Mouse (Mus musculus): ENCODE measurements around the gene Bmp7. TPM values are rescaled to one million over a fixed set of nuclear protein-coding genes. Genes with fewer than 3 reads are reported as not detected.

Gene Bmp7
- polyA plus RNA-seq, 1 experiment from 2014 or later, result 13.2 TPM

DNA sequence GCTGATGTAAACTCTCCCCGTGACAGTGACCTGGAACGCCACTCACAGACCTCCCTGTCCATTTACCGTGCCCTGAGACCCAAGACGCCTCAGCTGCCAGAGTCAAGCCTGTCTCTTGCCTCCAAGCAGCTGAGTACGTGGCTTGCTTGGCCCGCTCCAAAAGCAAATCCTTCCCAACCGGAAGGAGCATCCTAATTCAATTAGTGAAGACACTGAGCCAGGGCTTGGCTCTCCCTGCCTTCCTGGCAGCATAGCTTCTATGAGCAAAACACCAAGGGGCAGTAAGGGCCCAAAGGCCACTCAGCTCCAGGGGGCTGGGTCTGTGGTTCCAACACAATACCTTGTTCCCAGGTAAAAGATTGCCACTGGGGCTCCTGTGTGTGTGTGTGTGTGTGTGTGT is 34.6 kb upstream of the Bmp7 start:
- Histone ChIP-seq H3K36me3 (ENCODE audit: control insufficient read depth, insufficient read depth, low read length) (no peaks in the 10 kb centered on the region), H3K4me3 (replicated peaks; ENCODE audit: low read depth, low read length) (no peak overlapping the region), H3K4me2 (ENCODE audit: low read length) (no peak overlapping the region), H3K27ac (replicated peaks; ENCODE audit: low read depth, low read length) (no peak overlapping the region), H3K27me3 (ENCODE audit: control insufficient read depth, insufficient read depth, low read length) (no peaks in the 10 kb centered on the region), H3K9me3 (ENCODE audit: control insufficient read depth, low read length) (no peaks in the 10 kb centered on the region), H3K9ac (replicated peaks; ENCODE audit: low read length) (no peak overlapping the region), H3K4me1 (ENCODE audit: control insufficient read depth, insufficient read depth, low read length) (peaks cover 12% of the 10 kb centered on the region; the same call in 1 of the 2 replicates)
- ATAC-seq (ENCODE audit: low FRiP score, low TSS enrichment), result no peak
- 37% methylated on average over 7 of the region's 7 CpGs for WGBS
- DNase-seq, result no peak

DNA sequence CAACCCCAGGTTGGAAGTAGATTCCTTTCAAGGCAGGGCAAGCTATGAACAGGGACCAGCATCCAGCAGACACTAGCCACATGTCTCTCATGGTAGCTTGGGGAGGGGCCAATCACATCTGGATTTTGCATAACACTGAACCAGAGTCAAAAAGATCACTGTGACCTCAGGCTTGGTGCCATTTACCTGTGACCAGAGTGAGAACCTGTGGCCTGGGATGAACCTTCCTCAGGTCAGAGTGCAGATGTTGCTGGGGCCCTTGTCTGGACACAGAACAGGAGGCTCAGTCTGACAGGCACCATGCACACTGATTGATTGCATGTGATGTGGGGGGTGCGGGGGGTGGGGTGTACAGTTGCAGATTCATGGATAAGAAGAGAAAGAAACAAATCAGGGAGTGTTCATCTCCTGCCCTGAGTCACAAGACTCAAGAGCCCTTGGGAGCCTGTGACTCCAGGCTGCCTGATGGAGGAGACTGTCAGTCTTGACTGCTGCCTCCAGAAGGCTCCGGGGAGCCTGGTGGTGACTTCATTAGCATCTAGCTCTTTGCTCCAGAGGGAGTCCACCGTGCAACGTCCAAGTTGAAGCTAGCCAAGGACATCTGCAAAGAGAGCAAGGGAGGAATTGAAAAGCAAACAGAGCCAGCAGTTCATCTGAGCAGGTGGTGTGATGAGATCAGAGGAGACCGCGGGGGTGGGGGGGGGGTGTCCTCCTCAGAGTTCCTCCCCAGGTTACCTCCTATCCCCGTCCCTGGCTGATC is 33.9 kb upstream of the Bmp7 start:
- no peak for ATAC-seq (ENCODE audit: low FRiP score, low TSS enrichment)
- H3K4me2 ChIP-seq (ENCODE audit: low read length), result no peak overlapping the region
- H3K27me3 ChIP-seq (ENCODE audit: control insufficient read depth, insufficient read depth, low read length), result no peaks in the 10 kb centered on the region
- no peak overlapping the region for H3K9ac ChIP-seq (replicated peaks; ENCODE audit: low read length)
- WGBS, result 27% methylated on average over 7 of the region's 7 CpGs
- H3K36me3 ChIP-seq (ENCODE audit: control insufficient read depth, insufficient read depth, low read length), result no peaks in the 10 kb centered on the region
- H3K4me3 ChIP-seq (replicated peaks; ENCODE audit: low read depth, low read length), result no peak overlapping the region
- H3K9me3 ChIP-seq (ENCODE audit: control insufficient read depth, low read length), result no peaks in the 10 kb centered on the region
- no peak overlapping the region for H3K27ac ChIP-seq (replicated peaks; ENCODE audit: low read depth, low read length)
- DNase-seq, result no peak
- peaks cover 12% of the 10 kb centered on the region; the same call in 1 of the 2 replicates for H3K4me1 ChIP-seq (ENCODE audit: control insufficient read depth, insufficient read depth, low read length)

DNA sequence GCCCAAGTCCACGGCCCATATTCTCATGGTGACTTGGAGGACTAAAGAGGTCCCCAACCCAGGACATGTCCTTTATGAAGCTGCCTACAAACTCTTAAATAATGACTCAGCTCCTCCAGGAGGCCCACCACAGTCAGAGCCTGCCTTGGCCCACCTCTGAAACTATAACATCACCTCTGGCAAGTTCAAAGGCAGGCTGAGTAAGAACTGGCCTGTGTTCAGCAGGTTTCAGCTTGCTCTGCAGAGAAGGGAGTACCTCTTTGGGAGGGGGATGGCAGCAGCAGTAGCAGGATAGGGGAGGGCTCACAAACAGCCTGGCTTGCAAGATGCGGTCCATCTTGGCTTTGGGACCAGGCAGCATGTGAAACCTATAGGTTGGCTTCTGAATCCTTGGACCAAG is 31.7 kb upstream of the Bmp7 start:
- H3K27ac ChIP-seq (replicated peaks; ENCODE audit: low read depth, low read length), result no peak overlapping the region
- no peak overlapping the region for H3K4me2 ChIP-seq (ENCODE audit: low read length)
- 0 out of 2 replicates have a peak, but pooled peaks cover 5% of the 10 kb centered on the region for H3K4me1 ChIP-seq (ENCODE audit: control insufficient read depth, insufficient read depth, low read length)
- WGBS, result 91% methylated on average over 2 of the region's 2 CpGs
- no peaks in the 10 kb centered on the region for H3K27me3 ChIP-seq (ENCODE audit: control insufficient read depth, insufficient read depth, low read length)
- H3K9me3 ChIP-seq (ENCODE audit: control insufficient read depth, low read length), result no peaks in the 10 kb centered on the region
- ATAC-seq (ENCODE audit: low FRiP score, low TSS enrichment), result no peak
- no peak overlapping the region for H3K9ac ChIP-seq (replicated peaks; ENCODE audit: low read length)
- H3K36me3 ChIP-seq (ENCODE audit: control insufficient read depth, insufficient read depth, low read length), result no peaks in the 10 kb centered on the region
- DNase-seq, result no peak
- H3K4me3 ChIP-seq (replicated peaks; ENCODE audit: low read depth, low read length), result no peak overlapping the region

DNA sequence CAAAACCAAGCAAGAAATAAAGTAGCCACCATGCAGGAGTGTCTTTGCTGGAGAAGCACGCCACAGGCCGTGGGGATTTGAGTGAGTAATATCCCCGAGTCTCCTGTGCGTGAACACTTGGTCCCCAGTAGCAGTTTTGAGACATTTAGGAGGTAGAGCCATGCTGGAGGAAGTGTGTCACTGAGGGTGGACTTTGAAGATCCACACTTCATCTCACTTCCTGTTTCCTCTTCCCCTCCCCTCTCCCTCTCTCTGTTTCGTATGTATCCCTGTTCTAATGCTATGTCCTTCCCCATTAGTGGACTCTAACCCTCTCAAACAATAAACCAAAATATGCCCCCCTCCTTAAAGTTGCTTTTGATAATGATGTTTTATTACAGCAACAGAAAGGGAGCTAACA is 26.4 kb upstream of the Bmp7 start:
- H3K9me3 ChIP-seq (ENCODE audit: control insufficient read depth, low read length), result no peaks in the 10 kb centered on the region
- H3K9ac ChIP-seq (replicated peaks; ENCODE audit: low read length), result no peak overlapping the region
- no peaks in the 10 kb centered on the region for H3K4me1 ChIP-seq (ENCODE audit: control insufficient read depth, insufficient read depth, low read length)
- no peak overlapping the region for H3K4me2 ChIP-seq (ENCODE audit: low read length)
- H3K4me3 ChIP-seq (replicated peaks; ENCODE audit: low read depth, low read length), result no peak overlapping the region
- 85% methylated on average over 5 of the region's 5 CpGs for WGBS
- no peak for DNase-seq
- no peaks in the 10 kb centered on the region for H3K36me3 ChIP-seq (ENCODE audit: control insufficient read depth, insufficient read depth, low read length)
- H3K27me3 ChIP-seq (ENCODE audit: control insufficient read depth, insufficient read depth, low read length), result no peaks in the 10 kb centered on the region
- no peak overlapping the region for H3K27ac ChIP-seq (replicated peaks; ENCODE audit: low read depth, low read length)
- ATAC-seq (ENCODE audit: low FRiP score, low TSS enrichment), result no peak

DNA sequence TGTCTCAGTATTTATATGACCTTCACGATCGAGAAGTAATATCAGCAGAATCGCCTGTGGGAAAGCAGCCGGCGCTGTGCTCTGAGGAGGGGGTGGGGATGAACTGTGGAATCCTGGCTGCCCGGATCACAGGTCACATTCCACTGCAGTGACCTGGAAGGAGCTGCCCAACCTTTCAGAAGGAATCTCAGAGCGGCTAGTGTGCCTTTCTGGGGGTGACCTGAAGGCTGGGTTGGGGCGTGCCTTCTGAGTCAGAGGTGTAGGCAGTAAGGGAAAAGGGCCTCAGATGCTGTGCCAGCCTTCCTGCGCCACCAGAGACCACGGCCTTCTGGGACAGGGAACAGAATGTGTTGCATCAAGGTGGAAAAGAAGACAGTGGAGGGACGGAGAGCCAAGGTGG is 25.1 kb upstream of the Bmp7 start:
- Histone ChIP-seq H3K4me2 (ENCODE audit: low read length) (no peak overlapping the region), H3K4me1 (ENCODE audit: control insufficient read depth, insufficient read depth, low read length) (no peaks in the 10 kb centered on the region), H3K27ac (replicated peaks; ENCODE audit: low read depth, low read length) (no peak overlapping the region), H3K27me3 (ENCODE audit: control insufficient read depth, insufficient read depth, low read length) (no peaks in the 10 kb centered on the region), H3K9ac (replicated peaks; ENCODE audit: low read length) (no peak overlapping the region), H3K36me3 (ENCODE audit: control insufficient read depth, insufficient read depth, low read length) (no peaks in the 10 kb centered on the region), H3K9me3 (ENCODE audit: control insufficient read depth, low read length) (no peaks in the 10 kb centered on the region), H3K4me3 (replicated peaks; ENCODE audit: low read depth, low read length) (no peak overlapping the region)
- ATAC-seq (ENCODE audit: low FRiP score, low TSS enrichment) (no peak), DNase-seq (no peak)
- 63% methylated on average over 11 of the region's 11 CpGs for WGBS

DNA sequence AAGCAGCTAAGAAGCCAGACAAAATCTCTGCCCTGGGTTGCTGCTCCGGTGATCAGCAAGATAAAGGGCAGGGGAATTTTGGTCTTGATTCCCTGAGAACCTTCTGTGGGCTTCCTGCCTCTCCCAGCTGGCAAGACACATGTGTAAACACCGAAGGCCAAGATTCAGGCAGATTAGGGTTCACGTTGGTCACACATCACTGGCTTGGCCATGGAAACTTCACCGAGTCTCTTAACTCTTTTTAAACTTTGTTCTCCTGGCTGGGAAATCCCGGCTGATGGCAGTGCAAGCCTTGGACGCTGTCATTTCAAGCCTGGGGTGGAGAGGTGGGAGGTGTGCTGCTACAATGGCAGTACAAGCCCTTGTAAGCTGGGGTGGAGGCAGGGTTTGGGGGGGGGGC is 21.1 kb upstream of the Bmp7 start:
- no peak overlapping the region for H3K4me3 ChIP-seq (replicated peaks; ENCODE audit: low read depth, low read length)
- H3K36me3 ChIP-seq (ENCODE audit: control insufficient read depth, insufficient read depth, low read length), result no peaks in the 10 kb centered on the region
- no peak overlapping the region for H3K27ac ChIP-seq (replicated peaks; ENCODE audit: low read depth, low read length)
- no peak overlapping the region for H3K4me2 ChIP-seq (ENCODE audit: low read length)
- WGBS, result 15% methylated on average over 6 of the region's 6 CpGs
- no peak overlapping the region for H3K9ac ChIP-seq (replicated peaks; ENCODE audit: low read length)
- no peaks in the 10 kb centered on the region for H3K27me3 ChIP-seq (ENCODE audit: control insufficient read depth, insufficient read depth, low read length)
- ATAC-seq (ENCODE audit: low FRiP score, low TSS enrichment) (no peak), DNase-seq (no peak)
- peaks cover 7% of the 10 kb centered on the region; the same call in 1 of the 2 replicates for H3K4me1 ChIP-seq (ENCODE audit: control insufficient read depth, insufficient read depth, low read length)
- H3K9me3 ChIP-seq (ENCODE audit: control insufficient read depth, low read length), result peaks cover 5% of the 10 kb centered on the region; the same call in 1 of the 2 replicates

DNA sequence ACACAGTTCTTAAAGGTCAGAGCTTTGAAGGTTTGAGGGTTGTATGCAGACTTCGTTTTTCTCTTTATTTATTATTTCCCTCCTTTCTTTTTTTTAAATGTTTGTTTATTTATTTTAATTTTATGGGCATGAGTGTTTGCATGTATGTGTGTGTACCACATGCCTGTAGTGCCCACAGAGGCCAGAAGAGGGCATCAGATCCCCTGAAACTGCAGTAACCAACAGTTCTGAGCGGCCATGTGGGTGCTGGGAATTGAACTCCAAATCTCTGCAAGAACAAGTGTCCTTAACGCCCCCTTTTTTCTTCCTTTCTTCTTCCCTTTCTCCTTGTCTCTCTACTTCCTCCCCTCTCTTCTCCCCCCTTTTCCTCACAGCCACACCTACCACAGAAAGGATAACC is 20.2 kb upstream of the Bmp7 start:
- H3K36me3 ChIP-seq (ENCODE audit: control insufficient read depth, insufficient read depth, low read length), result no peaks in the 10 kb centered on the region
- WGBS, result 89% methylated on average over 3 of the region's 3 CpGs

DNA sequence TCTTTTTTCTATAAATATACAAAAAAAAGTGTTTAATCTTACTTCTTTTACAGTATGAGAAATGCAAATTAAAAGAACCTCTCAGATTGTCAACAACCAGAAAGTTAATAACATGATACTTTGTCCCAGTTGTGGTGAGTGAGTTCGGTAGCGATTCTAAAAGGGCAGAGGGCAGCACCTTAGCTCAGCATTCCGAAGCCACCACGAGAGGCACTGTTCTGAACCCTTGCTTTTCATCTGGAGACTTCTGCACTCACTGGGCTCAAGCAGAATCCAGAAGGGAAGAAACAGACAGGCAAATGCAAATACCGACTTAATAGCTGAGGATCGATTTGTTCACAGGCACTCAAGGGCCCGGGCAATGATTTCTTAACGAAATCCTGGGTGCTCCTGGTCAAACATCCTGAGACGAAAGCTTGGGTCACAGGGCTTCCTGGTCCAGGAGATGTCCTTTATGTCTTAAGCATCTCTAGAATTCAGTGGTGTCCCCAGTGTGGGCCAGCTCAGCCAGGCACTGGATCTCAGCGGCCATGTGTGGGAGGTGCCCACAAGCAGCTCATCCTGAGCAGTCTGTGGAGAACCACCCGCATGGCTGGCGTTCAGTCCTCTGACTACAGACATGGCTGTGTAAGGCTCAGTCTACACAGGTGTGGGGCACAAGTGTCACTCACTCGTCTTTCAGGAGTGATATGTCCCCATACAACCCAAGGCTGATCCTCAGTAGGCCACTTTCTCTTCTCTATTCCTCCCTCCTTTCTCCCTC is 19.1 kb upstream of the Bmp7 start:
- Histone ChIP-seq H3K4me3 (replicated peaks; ENCODE audit: low read depth, low read length) (no peak overlapping the region), H3K27me3 (ENCODE audit: control insufficient read depth, insufficient read depth, low read length) (no peaks in the 10 kb centered on the region), H3K4me1 (ENCODE audit: control insufficient read depth, insufficient read depth, low read length) (peaks cover 7% of the 10 kb centered on the region; the same call in 1 of the 2 replicates), H3K36me3 (ENCODE audit: control insufficient read depth, insufficient read depth, low read length) (no peaks in the 10 kb centered on the region), H3K4me2 (ENCODE audit: low read length) (no peak overlapping the region), H3K27ac (replicated peaks; ENCODE audit: low read depth, low read length) (no peak overlapping the region), H3K9ac (replicated peaks; ENCODE audit: low read length) (no peak overlapping the region), H3K9me3 (ENCODE audit: control insufficient read depth, low read length) (peaks cover 5% of the 10 kb centered on the region; the same call in 1 of the 2 replicates)
- WGBS, result 49% methylated on average over 13 of the region's 13 CpGs
- ATAC-seq (ENCODE audit: low FRiP score, low TSS enrichment) (no peak), DNase-seq (no peak)

More for the DNA sequence above, 20.2 kb upstream of the Bmp7 start:
- Histone ChIP-seq H3K9me3 (ENCODE audit: control insufficient read depth, low read length) (peaks cover 5% of the 10 kb centered on the region; the same call in 1 of the 2 replicates), H3K27ac (replicated peaks; ENCODE audit: low read depth, low read length) (no peak overlapping the region), H3K4me1 (ENCODE audit: control insufficient read depth, insufficient read depth, low read length) (peaks cover 7% of the 10 kb centered on the region; the same call in 1 of the 2 replicates), H3K27me3 (ENCODE audit: control insufficient read depth, insufficient read depth, low read length) (no peaks in the 10 kb centered on the region), H3K9ac (replicated peaks; ENCODE audit: low read length) (no peak overlapping the region), H3K4me3 (replicated peaks; ENCODE audit: low read depth, low read length) (no peak overlapping the region), H3K4me2 (ENCODE audit: low read length) (no peak overlapping the region)
- ATAC-seq (ENCODE audit: low FRiP score, low TSS enrichment) (no peak), DNase-seq (no peak)

Measured in midbrain, embryonic 14.5 days (tissue).